Mouse (Mus musculus) 416B (cell line): ENCODE data around the gene Tspan15.

ENCODE experiments used
- DNase-seq: peaks from one replicate; pipeline ENCODE4 v3.0.0; 2011; ENCODE audit warnings: low read depth

Tspan15 gene

DNA sequence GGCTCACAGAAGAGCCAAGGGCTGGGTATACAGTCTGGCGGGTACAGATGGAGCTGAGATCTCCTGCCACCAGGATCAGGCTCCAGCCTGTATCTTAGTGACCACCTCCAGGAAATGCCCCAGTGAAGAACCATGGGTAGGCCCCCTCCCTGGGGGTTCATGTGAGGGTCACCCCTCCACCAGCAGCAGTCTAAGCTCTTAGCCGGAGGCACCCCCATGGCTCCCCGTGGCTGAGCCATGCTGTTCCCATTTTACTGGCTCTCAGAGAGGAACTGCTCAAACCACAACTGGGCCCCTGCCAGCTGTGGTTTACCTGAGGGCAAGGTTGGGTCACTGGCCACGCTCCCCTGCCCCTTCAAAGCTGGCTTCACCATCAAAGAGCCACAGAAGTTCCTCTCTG, 41.1 kb downstream of the Tspan15 start:
- DNase-seq: peak; percentile 63

DNA sequence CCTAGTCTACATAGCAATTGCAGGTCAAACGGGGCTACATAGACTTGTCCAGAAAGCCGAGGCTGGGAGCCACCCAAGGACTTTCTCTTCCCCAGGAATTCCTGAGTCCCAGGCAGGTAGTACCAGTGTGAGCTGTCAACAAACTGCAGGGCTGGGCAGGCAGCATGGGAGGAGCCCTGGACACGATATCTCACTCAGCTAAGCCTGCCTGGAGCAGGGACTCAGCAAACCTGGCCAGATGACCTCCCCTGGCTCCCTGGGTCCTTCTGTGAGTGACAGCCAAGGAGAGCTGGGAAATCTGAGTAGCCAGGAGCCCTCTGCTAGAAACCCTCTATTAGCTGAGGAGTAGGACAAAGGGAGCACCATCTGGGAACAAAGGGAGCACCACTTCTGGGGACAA, 41.7 kb downstream of the Tspan15 start:
- no peak for DNase-seq

GRCm38 (mm10) chr10:62186882-62187281, 44.2 kb downstream of the Tspan15 start:
- peak; percentile 72 for DNase-seq

GRCm38 (mm10) chr10:62183053-62183452, 48.0 kb downstream of the Tspan15 start:
- DNase-seq: peak; percentile 93

- DNase-seq: no peak
These were observed 48.5 kb downstream of the Tspan15 start for GRCm38 (mm10) chr10:62182471-62183014.

GRCm38 (mm10) chr10:62181701-62182100, 49.4 kb downstream of the Tspan15 start:
- no peak for DNase-seq

DNA sequence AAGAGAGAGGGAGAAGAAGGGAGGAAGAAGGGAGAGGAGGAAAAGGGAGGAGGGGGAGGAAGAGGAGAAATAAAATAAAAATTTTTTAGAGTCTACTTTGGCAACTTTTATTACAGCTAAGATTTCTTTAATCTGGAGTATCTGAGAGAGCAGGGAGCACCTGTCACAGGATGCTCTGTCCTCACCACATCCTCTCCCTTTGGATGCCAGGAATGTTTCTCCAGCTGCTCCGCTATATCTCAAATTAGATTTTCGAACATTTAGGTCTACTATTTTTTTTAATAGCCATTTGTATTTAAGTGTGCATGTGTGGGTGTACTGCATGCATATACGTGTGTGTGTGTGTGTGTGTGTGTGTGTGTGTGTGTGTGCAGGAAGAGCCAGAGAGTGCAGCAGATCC, 51.1 kb downstream of the Tspan15 start:
- no peak for DNase-seq

GRCm38 (mm10) chr10:62174533-62175313, 56.3 kb downstream of the Tspan15 start:
- DNase-seq: no peak

DNA sequence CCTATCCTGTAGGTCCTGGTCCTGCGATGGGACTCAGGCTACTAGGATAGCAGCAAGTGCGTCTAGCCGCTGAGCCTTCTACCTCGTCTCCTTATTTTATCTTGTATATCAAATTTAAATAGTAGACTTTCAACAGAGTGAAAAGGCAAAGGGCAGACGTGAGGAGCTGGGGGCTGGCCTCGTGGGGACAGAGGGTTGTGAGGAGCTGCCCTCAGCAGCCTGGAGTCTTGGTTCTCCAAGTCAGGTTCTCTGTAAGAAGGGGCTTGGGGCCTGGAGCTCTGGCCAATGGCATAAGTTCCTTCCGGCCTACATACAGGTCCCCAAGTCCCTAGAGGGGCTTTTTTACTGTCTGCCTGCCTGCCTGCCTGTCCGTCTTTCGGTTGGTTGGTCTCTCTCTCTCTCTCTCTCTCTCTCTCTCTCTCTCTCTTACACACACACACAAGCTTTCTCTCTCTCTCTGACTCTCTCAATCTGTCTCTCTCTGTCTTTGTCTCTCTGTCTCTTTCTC, 57.1 kb downstream of the Tspan15 start:
- no peak for DNase-seq

GRCm38 (mm10) chr10:62172841-62173553, 58.1 kb downstream of the Tspan15 start:
- DNase-seq: no peak

- DNase-seq: no peak
These were observed 68.6 kb downstream of the Tspan15 start for GRCm38 (mm10) chr10:62162410-62162809.

DNA sequence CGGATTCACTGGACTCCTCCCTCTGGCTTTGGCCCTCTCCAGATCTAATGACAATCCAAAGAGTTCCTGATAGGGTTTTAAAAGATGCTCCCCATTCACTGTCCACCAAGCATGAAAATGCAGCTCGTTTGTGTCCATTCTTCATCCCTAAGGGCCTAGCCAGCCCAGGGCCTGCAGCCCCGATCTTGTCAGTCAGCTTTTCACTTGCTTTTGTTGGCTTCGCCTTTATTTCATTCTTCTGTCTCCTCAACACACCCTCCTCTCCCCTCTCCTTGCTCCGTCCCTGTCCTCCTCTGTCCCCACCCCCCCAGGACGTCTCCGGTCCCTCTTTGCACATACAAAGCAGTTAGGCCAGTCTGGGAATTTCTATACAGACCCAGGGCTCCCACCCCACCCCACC, 81.1 kb downstream of the Tspan15 start:
- no peak for DNase-seq

- DNase-seq: no peak
These were observed 83.4 kb downstream of the Tspan15 start for GRCm38 (mm10) chr10:62147466-62148248.

GRCm38 (mm10) chr10:62145957-62146356, 85.1 kb downstream of the Tspan15 start:
- no peak for DNase-seq

- DNase-seq: no peak
These were observed 87.2 kb downstream of the Tspan15 start, which contains the start of gene Fam241b for GRCm38 (mm10) chr10:62143820-62144219. TSS of gene Fam241b (minus strand) at chr10:62143920.

DNA sequence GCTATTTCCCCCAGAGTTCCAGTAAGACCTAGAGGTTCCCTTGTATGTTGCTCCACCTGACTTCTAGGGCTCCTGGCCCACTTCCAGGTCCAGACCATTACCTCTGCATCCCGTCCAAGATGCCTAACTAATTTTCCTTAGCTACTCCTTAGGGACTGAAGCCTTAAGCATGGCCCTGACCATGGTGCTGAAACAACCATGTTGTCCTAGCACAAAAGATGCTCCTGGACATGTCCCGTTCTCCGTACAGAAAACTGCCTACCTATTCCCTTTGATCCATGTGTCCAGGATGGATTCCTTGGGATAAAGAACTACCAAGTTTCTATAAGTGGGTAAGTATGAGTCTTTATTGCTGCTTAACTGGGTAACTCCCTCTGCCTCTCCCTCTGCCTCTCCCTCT, 93.0 kb downstream of the Tspan15 start:
- DNase-seq: peak; percentile 17

DNA sequence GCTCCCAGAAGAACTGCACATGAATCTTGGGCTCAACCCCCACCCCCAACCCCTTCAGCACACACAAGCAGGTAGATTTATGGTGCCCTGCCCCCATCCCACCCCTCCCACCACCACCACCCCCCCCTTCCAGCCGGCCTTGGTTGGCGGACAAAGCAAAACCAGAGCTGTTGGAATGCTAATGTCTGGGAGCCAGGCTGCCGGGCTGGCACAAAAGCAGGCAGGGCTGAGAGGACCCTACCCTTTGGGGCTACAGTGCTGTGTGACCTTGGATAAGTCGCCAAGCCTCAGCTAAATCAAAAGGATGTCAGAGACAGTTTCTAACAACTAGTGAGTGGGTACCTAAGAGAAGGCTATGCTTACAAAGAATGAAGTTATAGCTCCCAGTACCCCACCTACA, 93.9 kb downstream of the Tspan15 start:
- no peak for DNase-seq

DNA sequence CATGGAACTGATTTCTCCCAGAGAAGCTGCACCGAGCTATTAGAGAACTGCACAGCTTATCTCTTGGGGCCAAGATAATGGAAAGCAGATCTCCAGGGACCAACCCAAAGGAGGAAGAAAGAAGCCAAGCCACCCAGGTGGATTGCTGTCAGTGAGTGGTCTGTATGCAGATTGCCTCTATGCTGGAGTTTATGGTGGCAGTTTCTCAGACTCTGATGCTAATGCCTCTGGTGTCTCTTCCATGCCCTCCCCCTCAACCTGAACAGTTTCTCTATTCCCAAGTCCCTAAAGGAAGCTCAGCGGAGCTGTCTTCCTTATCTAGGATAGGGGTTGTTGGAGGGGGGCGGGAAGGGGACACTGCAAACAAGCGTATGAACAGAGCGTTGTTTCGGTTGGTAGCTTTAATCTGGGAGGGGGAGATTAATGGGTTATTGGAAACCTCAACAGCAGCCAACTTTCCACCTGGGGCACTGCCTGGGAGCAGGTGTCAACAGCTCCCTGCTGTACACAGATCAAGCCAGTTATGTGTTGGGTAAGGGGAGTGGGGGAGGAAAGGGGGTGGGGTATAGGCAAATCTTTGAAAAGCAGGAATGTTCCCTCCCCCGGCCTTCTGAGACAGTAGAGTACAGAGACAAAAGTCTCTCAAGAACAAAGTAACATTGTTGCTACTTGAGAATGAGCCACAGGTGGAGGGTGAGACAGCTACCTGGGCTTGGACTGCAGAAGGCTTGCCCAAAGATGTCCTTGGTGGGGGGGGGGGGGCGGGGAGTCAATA, 95.2 kb downstream of the Tspan15 start:
- DNase-seq: no peak
